Mouse (Mus musculus) ES-Bruce4 (cell line): ENCODE measurements around the gene Cntn2. TPM values are rescaled to one million over a fixed set of nuclear protein-coding genes. Genes with fewer than 3 reads are reported as not detected.
A peak's percentile ranks its signal among the peaks of the same experiment; 100 is the strongest.
"Not testable (repeated sequence)": the region's sequence is repeated elsewhere in the genome, so short reads cannot be mapped to it uniquely, and the experiment has no call there.

ENCODE experiments used
- H3K27ac ChIP-seq: 2 replicates; pipeline ENCODE4 v1.5.1; 2012; ENCODE audit warnings: low read length, inconsistent platforms; ENCODE audit not compliant: insufficient read depth
- H3K27me3 ChIP-seq: 2 replicates; pipeline ENCODE4 v1.6.1; 2012; ENCODE audit warnings: mild to moderate bottlenecking, low read length, inconsistent platforms; ENCODE audit not compliant: control insufficient read depth, poor library complexity, insufficient read depth, severe bottlenecking
- H3K36me3 ChIP-seq: 2 replicates; pipeline ENCODE4 v1.6.1; 2012; ENCODE audit warnings: inconsistent platforms, mild to moderate bottlenecking, low read length, moderate library complexity; ENCODE audit not compliant: control insufficient read depth, poor library complexity, insufficient read depth, severe bottlenecking
- H3K4me1 ChIP-seq: one replicate; pipeline ENCODE4 v1.8.1; 2011; ENCODE audit warnings: low read length; ENCODE audit not compliant: control insufficient read depth, insufficient read depth
- H3K4me3 ChIP-seq: 2 replicates; pipeline ENCODE4 v1.5.1; 2011; ENCODE audit warnings: low read depth, mild to moderate bottlenecking, low read length
- H3K9ac ChIP-seq: 2 replicates; pipeline ENCODE4 v1.6.1; 2012; ENCODE audit warnings: low read depth, mild to moderate bottlenecking, inconsistent platforms; ENCODE audit not compliant: poor library complexity, severe bottlenecking
- H3K9me3 ChIP-seq: replicated peaks from 2 replicates; pipeline ENCODE4 v1.6.1; 2012; ENCODE audit warnings: mild to moderate bottlenecking, low read length, inconsistent platforms; ENCODE audit not compliant: control insufficient read depth, poor library complexity, insufficient read depth, severe bottlenecking
- CTCF ChIP-seq: IDR thresholded peaks from one replicate; pipeline ENCODE4 v1.8.1; 2011; ENCODE audit warnings: low read depth, low read length
- EP300 ChIP-seq: IDR thresholded peaks from 2 replicates; pipeline ENCODE4 v1.6.1; 2011; ENCODE audit warnings: low read depth, low read length; ENCODE audit not compliant: insufficient read depth
- POLR2A ChIP-seq: IDR thresholded peaks from one replicate; pipeline ENCODE4 v1.8.1; 2011; ENCODE audit warnings: low read length; ENCODE audit not compliant: insufficient read depth
- polyA plus RNA-seq: library from polyadenylated mRNA; stranded (reverse); fragments of >200 nt; gene quantifications from 2 replicates; pipeline ENCODE4 v1.2.4, GENCODE M21; 2011; ENCODE audit warnings: low read depth; ENCODE audit not compliant: missing spikeins, insufficient read depth, insufficient read length

Cntn2 gene
- polyA plus RNA-seq, 1 experiment = 3.0 TPM

DNA sequence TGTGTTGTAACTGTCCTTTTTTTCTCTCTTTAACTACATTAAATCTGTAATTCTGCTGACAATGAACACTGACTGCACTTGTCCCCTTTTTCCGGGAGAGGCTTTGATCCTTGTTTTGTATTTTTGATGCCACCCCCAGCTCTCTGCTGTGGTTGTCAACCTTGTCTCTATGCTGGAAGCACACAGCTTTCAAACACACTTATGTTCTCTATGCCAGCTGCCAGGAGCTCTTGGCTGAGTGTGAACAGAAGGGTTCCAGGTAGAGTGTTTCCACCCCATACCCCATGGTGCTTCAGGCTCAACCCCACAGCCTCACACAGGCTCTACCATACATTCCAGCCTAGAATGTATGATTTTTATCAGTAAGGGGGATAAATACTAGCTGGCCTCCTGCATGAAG lies 68.6 kb downstream of the Cntn2 start:
- no peaks in the 10 kb centered on the region for H3K36me3 ChIP-seq
- H3K9me3 ChIP-seq = no peaks in the 10 kb centered on the region
- peak overlapping the region; percentile 52; the same call in 1 of the 2 replicates for H3K27ac ChIP-seq
- no peak for TF ChIP-seq EP300
- TF ChIP-seq CTCF = no peak
- TF ChIP-seq POLR2A = no peak
- H3K9ac ChIP-seq = no peak overlapping the region
- H3K4me3 ChIP-seq = no peak overlapping the region
- H3K4me1 ChIP-seq = peaks cover 6% of the 10 kb centered on the region
- no peaks in the 10 kb centered on the region for H3K27me3 ChIP-seq

DNA sequence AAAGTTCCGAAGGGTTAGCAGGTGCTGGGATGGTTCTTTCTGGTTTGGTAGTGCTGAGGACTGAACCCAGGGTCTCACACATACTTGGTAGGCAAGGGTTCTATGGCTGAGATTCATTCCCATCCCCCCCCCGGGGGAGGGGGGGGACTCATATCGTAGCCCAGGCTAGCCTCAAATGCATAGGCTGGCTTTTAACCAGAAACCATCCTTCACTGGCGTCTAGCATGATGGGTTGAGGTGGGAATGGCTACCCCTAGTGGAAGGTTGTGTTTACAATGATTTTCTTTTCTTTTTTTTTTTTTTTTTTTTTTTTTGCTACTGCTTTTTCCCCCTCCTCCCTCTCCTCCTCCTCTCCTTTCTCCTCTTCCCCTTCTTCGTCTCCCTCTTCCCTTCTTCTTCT lies 70.5 kb downstream of the Cntn2 start:
- H3K9ac ChIP-seq = peak overlapping the region; percentile 16; the same call in 1 of the 2 replicates
- no peaks in the 10 kb centered on the region for H3K9me3 ChIP-seq
- H3K27me3 ChIP-seq = no peaks in the 10 kb centered on the region
- peaks cover 6% of the 10 kb centered on the region for H3K4me1 ChIP-seq
- no peak for TF ChIP-seq CTCF
- H3K4me3 ChIP-seq = no peak overlapping the region
- H3K27ac ChIP-seq = peak overlapping the region; percentile 90
- H3K36me3 ChIP-seq = no peaks in the 10 kb centered on the region

DNA sequence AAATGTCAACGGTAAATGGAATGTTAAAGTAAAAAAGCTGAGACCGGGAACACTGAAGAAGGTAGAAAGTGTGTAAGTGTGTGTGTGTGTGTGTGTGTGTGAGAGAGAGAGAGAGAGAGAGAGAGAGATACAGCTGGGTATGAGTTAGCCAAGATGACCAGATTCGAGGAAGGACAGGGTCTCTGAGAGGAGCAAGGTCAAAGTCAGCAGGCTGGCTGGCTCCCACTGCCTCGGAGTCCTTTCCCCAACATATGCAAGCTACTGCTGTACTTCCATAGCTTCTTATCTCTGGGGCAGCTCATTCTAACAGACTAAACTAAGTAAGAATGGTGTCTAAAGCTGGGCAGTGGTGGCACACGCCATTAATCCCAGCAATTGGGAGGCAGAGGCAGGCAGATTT lies 71.6 kb downstream of the Cntn2 start:
- Histone ChIP-seq H3K9me3 (no peaks in the 10 kb centered on the region), H3K36me3 (no peaks in the 10 kb centered on the region), H3K27ac (peak overlapping the region; percentile 90), H3K4me1 (peaks cover 6% of the 10 kb centered on the region), H3K4me3 (no peak overlapping the region), H3K27me3 (no peaks in the 10 kb centered on the region), H3K9ac (peak overlapping the region; percentile 16; the same call in 1 of the 2 replicates)
- 0 out of 2 replicates have a peak, but pooled peaks have one; percentile 61 for TF ChIP-seq EP300
- no peak for TF ChIP-seq POLR2A
- TF ChIP-seq CTCF = no peak

DNA sequence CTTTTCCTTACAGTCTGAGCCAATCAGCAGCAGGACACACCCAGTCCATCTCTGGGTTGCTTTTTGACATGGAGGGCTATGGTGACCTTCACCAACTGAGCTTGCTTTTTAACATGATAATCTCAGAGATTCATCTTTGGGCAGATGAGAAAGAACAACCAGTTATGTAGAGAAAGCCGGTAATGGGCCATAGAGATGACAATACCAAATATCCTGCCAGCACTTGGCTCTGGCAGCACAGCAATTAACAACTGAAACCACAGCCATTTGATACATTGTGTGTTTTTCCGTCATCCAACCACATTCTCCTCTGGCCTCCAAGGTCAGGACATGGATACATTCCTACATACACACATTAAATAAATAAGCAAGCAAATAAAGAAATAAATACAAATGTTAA lies 72.0 kb downstream of the Cntn2 start:
- H3K27me3 ChIP-seq = no peaks in the 10 kb centered on the region
- TF ChIP-seq CTCF (no peak), EP300 (peak; percentile 70), POLR2A (no peak)
- H3K4me1 ChIP-seq = peaks cover 6% of the 10 kb centered on the region
- no peaks in the 10 kb centered on the region for H3K9me3 ChIP-seq
- peak overlapping the region; percentile 90 for H3K27ac ChIP-seq
- H3K9ac ChIP-seq = no peak overlapping the region
- H3K4me3 ChIP-seq = no peak overlapping the region
- H3K36me3 ChIP-seq = no peaks in the 10 kb centered on the region

DNA sequence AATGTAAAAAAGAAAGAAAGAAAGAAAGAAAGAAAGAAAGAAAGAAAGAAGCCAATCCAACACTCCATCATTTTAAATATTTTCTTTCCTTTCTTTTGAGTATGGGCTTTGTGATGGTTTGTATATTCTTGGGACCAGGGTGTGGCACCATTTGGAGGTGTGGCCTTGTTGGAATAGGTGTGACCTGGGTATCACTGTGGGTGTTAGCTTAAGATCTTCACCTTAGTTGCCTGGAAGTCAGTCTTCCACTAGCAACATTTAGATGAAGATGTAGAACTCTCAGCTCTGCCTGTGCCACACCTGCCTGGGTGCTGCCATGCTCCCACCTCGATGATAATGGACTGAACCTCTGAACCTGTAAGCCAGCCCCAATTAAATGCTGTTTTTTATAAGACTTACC lies 73.0 kb downstream of the Cntn2 start:
- H3K27ac ChIP-seq = peak overlapping the region; percentile 57; the same call in 1 of the 2 replicates
- not testable (repeated sequence) for H3K9ac ChIP-seq, H3K36me3 ChIP-seq, H3K4me1 ChIP-seq, H3K4me3 ChIP-seq, H3K9me3 ChIP-seq, H3K27me3 ChIP-seq

DNA sequence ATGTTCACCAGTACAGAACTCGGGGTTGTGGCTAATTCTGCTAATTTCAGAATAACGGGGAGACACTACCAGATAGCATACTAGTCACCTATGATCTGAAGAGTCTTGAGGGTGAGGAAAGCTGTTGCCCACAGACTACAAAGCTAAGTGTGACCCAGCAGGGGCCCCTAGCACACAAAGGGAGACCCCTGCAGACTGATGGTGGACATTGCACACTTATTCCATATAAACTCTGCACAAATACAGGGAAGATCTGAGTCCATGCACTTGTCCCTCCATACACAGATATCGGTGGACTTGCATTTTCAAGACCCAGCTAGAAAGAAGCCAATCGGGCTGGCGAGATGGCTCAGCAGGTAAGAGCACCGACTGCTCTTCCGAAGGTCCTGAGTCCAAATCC lies 73.5 kb downstream of the Cntn2 start:
- peak overlapping the region; percentile 14 for H3K27ac ChIP-seq

More for the DNA sequence above, 73.5 kb downstream of the Cntn2 start:
- peaks cover 6% of the 10 kb centered on the region for H3K4me1 ChIP-seq
- no peaks in the 10 kb centered on the region for H3K36me3 ChIP-seq
- no peak for TF ChIP-seq EP300
- no peak for TF ChIP-seq CTCF
- no peak for TF ChIP-seq POLR2A
- no peaks in the 10 kb centered on the region for H3K9me3 ChIP-seq
- no peaks in the 10 kb centered on the region for H3K27me3 ChIP-seq
- no peak overlapping the region for H3K4me3 ChIP-seq
- no peak overlapping the region for H3K9ac ChIP-seq
